Mouse (Mus musculus) heart, adult 9 months (tissue): Measurements from ENCODE around the gene Pde4b.

Experiments used
- DNase-seq, 2 experiments: peaks; one replicate each; pipeline ENCODE4 v3.0.0; 2022; ENCODE audit warnings: low spot score in 2 of 2

The Pde4b gene

DNA sequence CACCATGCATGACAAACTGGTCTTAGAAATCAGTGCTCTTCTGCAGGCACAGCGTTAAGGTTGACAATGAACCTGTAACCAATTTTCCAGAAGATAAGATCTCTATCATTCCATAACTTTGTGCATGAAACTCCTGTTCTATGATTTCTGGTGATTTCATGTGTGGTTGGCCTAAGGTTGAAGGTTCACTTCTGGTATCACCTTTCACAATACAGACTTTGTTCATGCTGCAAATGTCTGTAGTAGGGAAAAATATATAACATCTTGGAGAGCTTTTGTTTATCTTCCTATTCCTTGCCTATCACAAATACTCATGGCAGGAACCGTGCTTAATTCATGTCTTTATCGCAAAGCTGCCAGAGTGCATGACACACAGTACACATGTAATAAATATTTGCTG lies 319.5 kb downstream of the Pde4b start:
- DNase-seq, result no peak

DNA sequence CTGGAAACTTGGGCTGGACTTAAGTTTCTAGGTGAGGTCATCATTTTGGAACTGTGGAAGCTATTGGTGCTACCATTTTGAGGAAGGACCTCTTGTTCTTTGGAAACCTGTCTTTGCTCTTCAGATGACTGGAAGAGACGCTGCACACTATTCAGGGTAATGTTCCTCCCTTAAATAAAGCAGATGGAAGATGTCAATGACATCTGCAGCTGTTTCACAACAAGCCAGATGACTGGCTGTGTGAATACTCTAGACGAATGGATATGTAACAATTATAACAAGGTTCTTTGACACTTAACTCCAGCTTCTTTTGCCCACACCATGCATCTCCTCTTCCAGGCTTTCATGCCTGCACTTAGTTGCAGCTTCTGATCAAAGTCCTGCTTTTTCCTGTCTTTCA lies 320.8 kb downstream of the Pde4b start:
- no peak for DNase-seq

DNA sequence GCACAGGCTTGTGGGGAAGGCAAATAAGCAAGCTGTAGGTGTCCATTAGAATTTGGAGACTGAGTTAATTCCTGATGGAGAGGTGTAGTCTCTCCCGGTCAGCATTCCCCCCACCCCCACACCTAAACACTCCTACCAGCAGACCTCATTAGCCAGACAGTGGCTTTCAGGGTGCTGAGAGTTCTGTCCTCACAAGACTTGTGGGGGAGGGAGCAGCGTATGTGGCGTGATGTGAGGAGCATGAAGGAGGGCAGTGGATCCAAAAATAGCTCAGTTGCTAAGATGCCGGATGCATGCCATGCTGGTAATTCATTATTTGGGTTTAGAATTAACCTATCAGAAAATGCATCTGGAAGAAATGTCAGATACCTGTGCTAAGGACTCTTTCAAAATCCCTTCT lies 321.6 kb downstream of the Pde4b start:
- DNase-seq, result peak; percentile 16 to 34

DNA sequence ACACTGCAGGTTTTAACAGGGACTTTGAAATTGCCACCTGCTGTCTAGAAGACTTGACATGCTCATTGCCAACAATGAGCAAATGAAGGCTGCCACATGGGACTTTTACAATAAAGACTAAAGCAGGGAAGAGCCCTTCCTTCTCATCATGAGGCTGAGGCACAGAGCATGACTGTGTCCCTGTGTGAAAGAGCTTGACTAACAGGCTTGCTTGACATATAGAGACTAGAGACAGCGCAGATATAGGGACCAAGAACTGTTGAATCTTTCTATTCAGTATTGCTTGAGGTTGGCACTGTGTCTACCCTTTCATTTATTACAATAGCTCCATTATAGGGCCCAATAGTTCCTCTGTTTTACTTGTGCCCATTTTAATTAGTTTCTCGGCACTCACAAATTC lies 325.8 kb downstream of the Pde4b start:
- no peak for DNase-seq

DNA sequence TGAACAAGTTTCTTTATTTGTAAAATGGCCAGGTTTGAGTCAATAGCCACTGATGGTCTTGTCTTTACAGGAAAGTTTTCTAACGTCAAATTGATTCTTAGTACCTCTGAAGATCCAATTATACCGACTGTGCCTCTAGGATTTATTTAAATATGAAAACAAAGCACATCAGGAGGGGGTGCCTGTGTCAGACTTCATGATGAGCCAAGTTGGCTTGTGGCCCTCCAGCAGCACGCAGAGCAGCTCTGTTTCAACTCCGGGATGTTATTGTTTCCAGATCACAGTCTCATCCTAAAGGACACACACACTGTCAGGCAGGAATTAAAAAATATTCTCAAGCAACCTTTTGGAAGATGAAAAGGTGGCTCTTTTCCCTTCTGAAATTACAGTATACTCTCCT lies 326.5 kb downstream of the Pde4b start:
- no peak for DNase-seq

DNA sequence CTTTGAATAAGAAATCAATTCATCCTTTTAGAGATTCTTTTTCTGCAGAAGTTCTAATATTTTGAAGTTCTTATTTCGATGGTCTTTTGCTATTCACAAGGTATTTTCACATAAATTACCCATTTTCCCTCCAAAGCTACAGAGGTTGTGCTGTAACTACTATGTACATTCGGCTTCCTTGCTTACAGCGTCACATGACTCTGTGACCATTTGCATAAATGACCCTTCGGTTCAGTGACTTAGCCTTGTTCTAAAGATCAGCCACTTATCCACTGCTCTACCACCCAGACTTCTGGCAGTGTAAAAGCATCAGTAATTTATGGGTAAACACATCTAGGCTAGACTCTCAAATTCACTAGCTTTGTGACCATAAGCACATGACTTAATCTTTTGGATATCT lies 327.3 kb downstream of the Pde4b start:
- no peak for DNase-seq

DNA sequence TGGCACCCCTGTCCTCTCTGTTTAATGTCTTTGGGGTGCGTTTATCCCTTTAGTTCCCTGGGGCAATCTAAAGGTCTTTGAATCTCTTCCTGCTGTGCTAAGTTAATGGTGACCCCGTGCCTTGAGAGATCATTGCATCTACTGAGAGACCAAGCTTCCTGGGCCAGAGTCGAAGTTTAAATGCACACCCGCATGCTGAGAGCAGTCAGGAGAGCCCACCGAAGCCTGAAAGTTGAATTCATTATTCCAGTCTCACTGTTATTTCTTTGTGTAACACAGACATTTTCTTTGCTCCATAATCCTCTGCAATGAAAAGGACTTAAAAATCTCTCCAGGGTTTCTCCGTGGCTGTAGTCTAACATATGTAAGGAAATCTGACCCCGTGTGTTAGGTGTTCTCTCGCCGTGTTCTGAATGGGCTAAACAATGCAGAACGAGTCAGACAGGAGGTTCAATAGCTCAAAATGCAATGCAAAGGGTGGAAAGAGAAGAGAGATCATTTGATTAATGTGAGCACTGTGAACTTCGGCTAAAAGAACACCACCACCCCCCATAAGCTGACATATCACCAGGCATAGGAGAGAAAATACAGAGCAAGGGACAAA lies 333.6 kb downstream of the Pde4b start:
- no peak for DNase-seq

DNA sequence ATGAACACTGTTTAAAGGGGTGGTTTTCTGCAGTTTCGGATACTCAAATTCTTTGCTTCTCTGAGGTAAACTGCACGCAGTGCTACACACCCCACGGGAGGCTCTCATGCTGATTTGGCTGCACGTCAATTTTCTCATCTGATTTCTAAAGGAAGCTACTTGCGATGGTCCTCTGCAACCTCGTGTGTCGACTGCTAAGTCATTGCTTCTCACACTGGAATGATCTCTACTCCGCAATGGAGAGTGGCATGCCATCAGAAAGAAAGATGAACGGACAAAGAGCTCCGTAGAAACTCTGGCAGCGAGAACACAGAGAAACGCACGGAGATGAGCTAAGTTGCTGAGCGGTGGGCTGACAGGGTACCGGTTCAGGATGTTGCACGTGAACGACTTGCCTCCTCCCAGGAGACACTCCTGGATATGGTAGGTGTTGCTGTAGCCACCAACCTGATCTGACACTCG lies 334.1 kb downstream of the Pde4b start:
- DNase-seq, result no peak

DNA sequence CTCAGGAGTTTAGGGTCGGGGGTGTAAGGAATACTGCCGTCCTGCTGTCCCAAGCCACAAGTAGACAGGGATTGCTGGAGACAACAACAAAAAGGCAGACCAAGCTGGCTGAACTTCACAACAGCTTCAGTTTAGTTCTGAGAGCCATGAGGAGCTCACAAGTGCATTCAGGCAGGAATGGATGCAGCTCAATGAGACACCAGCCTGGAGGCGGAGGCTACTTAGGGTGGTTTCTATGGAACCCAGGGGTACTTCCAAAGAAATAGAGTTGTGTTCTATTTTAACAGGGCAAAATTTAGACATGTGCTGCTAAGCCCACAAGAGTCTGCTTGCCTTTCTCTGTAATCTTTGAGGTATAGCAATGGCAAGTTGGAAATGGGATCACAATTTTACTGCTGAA lies 336.8 kb downstream of the Pde4b start:
- no peak for DNase-seq

DNA sequence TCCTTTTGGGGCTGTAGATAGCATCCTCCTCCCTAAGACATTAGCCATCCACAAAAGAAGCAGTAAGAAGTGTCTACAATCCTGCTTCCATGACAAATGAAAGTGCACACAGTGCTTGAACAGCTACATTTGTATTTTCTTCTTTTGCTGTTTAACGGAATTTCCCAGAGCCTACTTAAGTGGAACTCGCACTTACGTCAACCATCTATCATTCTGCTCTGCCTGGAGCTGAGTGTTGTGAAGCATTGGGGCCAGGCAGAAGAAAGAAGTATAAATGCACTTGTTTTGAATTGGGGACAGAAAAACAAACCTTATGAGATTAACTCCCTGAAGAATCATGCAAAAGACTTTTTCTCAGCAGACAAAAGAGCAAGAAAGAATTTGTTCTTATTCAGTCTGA lies 338.1 kb downstream of the Pde4b start:
- DNase-seq, result no peak

DNA sequence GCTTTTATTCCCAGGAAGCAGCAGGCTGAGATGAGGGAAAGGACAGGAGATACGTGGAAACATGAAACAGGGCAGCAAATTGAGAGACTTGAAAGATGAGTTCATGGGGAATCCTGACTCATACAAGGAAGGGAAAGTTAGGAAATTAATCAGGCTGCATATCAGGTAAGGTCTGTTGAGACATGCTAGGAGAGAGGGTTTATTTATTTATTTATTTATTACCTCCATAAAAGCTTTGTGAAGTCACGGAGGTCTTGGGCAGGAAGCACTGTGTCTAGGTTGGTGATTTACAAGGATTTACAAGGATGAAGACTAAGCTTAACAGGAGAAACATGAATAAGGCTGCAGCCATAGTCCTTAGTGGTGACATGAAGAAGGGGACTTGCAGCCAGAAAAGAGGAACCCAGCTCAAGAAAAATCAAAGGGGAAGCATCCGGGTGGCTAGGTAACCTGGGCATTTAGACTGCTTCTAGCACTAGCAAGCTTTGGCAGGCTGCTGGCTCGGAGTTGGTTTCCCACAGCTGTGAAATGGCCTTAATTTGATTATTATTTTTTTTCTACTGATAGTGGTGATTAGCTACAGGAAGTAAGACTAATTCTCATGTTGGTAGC lies 342.5 kb downstream of the Pde4b start:
- no peak for DNase-seq

DNA sequence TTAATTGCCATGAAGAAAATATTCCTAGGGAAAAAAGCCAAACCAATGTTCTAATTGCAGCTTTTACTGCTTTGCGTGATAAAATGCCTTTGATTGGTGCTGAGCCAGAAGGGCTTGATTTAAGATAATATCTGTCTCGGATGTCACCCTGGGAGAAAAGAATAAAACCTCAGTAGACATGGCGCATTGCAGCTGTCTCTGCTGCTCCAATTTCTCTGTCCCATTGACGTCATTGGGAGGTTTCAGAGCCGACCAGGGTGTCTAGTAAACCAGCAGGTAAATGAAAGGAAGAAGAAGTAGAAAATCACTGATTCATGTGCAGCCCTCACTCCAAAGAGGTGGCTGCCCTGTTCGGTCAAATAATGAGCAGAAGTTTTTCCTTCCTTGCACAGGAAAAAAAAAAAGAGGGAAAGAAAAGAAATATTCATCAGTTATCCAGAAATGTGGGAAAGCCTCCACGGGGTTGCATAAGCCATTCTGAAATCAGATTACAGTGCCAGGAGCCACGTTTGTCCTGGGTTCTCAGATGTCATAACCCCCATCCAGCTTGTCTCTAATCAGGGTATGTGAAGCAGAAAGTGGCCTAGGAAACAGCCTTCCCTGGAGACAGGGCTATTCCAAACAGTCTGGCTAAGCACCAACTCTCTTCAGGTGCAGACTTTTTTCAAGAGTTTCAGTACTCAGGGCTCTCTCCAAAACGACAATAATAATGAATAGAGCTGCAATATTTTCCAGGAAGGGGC lies 344.9 kb downstream of the Pde4b start:
- no peak for DNase-seq

DNA sequence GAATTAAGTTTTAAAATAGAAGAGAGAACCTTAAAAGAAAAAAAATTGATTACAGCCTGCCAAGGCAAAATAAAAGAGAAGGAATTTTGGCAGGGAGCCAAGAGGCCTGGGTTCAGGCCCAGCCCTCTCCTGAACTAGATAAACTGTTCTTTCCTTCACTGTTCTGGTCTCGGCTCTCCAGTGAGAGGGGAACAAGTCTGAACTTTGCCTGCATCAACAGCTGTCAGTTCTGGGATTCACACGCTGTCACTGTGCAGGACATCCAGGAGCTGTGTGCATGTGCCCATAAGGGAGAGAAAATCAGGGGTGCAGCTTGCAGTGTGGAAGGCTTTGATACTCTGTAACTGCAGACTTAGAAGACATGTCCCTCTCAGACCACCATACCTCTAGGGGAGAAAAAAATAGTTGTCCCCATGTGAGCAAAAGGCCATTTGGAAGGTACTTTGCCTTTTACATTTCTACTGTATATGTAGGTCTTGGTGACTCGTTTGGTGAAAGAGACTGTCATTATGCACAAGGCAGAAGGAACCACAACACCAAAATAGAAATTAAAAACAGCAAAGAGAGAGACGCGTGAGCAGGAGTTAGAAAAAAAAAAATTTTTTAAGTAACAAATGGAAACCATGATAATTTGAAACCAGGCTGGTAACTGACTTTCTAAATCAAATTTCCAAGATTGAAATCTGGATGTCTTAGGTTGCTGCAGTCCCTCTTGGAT lies 352.2 kb downstream of the Pde4b start:
- peak; percentile 10 to 38 for DNase-seq

DNA sequence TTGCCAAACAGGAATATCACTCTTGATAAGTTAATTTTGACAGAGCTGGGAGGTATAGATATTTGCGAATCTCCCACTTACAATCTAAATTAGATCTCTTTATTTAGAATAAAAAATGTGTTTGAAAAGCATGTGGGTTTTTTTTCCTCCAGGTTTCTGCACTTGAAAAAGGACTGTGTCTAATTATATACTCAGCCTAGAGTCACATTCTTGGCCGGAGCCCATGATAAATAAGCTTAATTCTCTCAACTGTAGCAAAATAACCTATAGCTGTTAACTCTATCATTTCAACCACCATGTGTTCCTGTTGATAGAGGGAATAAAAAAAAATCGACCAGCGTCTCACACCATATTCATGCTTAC lies 352.8 kb downstream of the Pde4b start:
- DNase-seq, result no peak

DNA sequence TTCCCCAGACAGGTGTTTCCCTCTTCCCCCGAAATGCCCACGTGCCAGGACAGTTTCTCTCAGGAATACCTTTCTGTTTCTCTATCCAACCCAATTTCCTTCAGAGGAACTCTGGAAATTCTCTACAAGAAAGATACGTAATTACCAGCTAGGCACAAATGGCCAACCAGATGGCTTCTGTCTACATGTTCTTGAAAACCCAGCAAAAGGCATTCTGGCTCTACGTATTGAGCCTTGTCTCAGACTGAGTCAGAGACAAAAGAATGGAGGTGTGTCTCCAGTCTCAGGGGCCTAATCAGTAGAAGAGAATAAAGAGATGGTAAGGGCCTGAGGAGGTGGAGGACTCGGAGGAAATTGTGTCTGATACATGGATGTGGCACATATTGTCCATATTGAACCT lies 356.2 kb downstream of the Pde4b start:
- DNase-seq, result no peak

DNA sequence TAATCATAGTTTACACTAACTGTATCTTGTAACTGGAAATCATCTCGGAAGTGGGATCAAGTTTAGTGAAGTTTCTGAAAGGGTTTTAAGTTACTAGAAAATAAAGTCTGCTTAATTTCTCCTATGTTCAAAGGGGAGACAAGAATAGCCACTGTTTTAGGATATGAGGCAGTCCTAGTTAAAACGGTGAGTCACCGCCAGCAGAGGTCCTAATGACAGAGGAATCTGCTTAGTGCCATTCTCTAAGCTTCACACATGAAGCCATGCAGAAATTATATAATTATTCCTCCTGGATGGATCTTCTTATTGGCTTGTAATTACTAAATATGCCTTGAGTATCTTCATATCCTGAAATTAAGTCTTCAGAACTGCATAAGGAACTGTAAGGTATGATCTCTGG lies 357.2 kb downstream of the Pde4b start:
- DNase-seq, result no peak

DNA sequence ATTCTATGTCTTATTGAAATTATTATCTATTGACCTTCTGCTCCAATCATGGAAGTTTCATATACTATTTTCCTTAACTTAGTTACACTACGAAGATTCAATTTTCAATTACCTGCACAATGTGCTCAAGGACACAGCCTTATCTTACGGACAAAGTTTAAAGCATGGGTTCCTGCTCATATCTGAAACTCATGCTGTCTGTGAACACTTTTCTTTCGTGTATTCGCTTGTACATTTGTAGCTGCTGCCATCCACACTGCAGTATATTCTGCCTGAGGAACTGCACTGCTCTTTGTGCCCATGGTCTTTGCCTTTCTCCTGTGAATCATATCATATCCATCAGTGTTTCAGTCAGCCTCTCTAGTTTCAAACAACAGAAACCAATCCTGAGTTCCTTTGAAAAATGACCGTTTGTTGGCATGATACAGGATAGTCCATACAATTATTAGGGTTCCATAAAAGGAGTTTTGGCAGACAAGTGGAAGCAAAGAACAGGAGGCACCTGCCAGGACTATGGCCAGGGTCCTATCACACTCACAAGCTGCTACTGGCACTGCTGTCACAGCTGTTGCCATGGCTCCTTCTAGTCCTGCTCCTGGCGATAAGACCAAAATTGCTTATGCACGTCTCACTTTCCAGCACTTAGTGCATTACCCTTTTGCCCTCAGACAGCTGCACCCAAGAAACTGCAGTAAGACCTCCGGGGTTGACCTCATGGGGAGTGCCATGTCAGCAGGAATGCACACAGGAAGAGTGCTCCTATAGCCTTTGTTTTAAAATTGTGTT lies 359.0 kb downstream of the Pde4b start:
- DNase-seq, result peak; percentile 55

DNA sequence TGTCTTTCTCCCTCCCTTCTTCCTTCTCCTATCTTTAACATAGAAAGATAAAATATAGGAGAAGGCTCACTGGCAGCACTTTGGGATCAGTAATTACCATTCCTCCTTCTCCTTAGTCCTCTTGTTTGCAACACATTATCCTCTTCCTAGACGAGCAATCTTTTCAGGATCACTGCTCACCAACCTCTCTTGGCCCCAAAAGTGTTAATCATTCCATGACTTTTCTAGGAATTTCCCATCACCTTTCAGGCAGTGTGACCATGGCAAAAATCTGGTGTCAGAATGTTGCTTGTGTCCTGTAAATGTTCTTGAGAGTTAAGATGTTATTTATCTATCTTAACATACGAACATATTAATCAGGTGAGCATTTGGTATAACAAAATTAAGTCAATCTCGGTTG lies 369.1 kb downstream of the Pde4b start:
- no peak for DNase-seq

DNA sequence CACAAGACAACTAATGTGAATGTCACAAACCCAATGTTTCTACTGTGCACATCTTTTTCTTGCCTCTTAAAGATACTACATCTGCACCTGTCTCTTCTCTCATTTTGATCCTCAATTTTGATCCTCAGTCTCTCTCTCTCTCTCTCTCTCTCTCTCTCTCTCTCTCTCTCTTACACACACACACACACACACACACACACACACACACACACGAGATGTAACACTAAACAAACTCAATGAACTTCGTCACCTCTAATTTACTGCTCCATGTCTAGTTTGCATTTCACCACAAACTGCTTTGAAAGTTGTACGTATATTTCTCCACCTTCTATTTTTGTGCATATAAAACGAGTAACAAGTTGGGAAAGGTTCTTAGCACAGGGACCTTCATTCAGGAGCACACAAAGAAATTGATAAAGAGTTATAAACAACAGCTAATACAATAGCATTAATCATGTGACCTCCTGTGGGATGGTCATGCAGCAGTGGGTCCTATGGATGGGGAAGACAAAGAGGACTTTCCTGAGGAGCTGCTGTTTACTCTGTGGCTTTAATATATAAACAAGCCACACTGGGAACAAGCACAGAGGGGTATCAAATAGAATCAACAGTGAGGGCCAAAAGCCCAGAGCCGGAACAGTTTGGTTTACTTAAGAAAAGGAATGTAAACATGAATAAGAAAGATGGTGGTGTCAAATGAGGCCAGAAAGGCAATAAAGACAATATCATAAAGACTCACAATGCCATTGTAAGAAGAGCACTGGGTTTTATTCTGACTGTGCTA lies 372.1 kb downstream of the Pde4b start:
- no peak for DNase-seq

DNA sequence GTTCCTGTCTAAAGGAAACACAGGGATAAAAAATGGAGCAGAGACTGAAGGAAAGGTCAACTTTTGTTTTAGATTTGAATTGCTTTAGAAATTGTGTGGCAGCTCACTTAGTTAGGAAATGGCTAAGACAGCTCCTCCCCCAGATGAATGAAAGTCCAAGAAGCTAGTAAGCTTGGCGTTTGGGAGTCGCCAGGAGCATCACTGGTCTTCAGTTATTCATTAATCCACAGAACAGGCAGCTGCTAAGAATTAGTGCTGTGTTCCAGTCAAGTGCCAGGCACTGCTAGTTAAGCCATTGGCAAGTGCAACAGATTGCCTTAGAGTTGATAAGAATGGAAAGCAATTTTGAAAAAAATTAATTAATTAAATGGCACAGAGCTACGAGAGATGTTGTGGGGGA lies 390.8 kb downstream of the Pde4b start:
- no peak for DNase-seq

DNA sequence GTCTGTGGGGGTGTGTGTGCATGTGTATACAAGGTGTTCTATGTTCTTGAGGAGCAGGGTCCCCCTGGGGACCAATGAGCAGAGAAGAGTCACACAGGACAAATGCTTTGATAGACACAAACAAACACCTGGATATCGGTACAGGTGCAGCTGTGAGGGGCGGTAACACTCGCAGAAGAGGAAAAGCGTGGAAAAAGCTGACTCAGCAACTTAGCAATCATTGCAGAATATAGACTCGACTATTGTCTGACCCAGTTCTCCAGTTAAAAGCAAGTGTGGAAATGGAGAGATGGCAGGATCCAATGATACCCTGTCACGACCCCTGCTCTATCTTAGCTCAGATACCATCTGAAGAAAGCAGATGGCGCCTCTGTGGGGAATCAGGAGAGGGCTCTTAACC lies 391.5 kb downstream of the Pde4b start:
- DNase-seq, result no peak
